Comparison of ENCODE assay signal across 8 mouse cellular contexts in genomic region chr19:53038435-53038938, GRCm38 (mm10). TPM values are rescaled to one million over a fixed set of nuclear protein-coding genes. Genes with fewer than 3 reads are reported as not detected.
DNase-seq lines count a peak whose midpoint lies in the region; TF ChIP-seq lines count a peak whose summit lies in the region.

No protein-coding gene starts in this region.

- peak overlapping the region; percentile 91 for H3K4me3 ChIP-seq in gastrocnemius, adult 2 months
- peak overlapping the region; percentile 97 for H3K4me3 ChIP-seq in megakaryocyte, embryonic 14.5 days (replicated peaks)

- intact Hi-C loops in gastrocnemius, adult 2 months (cut with DNase I) = loop anchor here (2.0 to 10.0 kb wide), 2 partner anchors 104 to 176 kb away; no protein-coding TSS in a partner anchor

- DNase-seq in WW6 (ENCODE audit: low read depth, low spot score) = peak; percentile 94
- DNase-seq in cerebellum, postnatal 4 days (ENCODE audit: low spot score in 2 of 2) = peak; percentile 92 to 97
- peak; percentile 99 for DNase-seq in gastrocnemius, adult 2 months
- DNase-seq in hindlimb bud, embryonic 11.5 days (ENCODE audit: extremely low spot score, low read depth, low spot score) = peak; percentile 93
- DNase-seq in left cerebral cortex, adult 8-10 months (ENCODE audit: low spot score in 2 of 2) = peak; percentile 96 to 98
- peak; percentile 98 to 99 for DNase-seq in right cerebral cortex, postnatal 10 days (ENCODE audit: low spot score in 2 of 2)
- peak; percentile 99 for DNase-seq in urinary bladder, postnatal 25 days (ENCODE audit: low spot score)

- H3K27me3 ChIP-seq in megakaryocyte, embryonic 14.5 days (replicated peaks) = no peaks in the 10 kb centered on the region

- H3K4me1 ChIP-seq in megakaryocyte, embryonic 14.5 days = peaks cover 67% of the 10 kb centered on the region

- H3K36me3 ChIP-seq in megakaryocyte, embryonic 14.5 days (replicated peaks; ENCODE audit: low read length) = peaks cover 26% of the 10 kb centered on the region

- no peaks in the 10 kb centered on the region for H3K9me3 ChIP-seq in megakaryocyte, embryonic 14.5 days

- no peak for TF ChIP-seq CTCF in gastrocnemius, adult 2 months (IDR thresholded peaks at IDR 0.05)

- peak overlapping the region; percentile 95 for H3K27ac ChIP-seq in gastrocnemius, adult 2 months

RNA-seq across cellular contexts. Expression of gene Xpnpep1, which starts 1.5 kb away (rescaled TPM):
- total RNA-seq in gastrocnemius, adult 2 months (2021) = 10 to 100 TPM; 41.9 to 48.9 TPM
- total RNA-seq in left cerebral cortex, adult 8-10 months (2022) = 10 to 100 TPM; 59.6 to 74.9 (median 68.6) TPM
- polyA plus RNA-seq in megakaryocyte, embryonic 14.5 days (2012; ENCODE audit: insufficient read depth, low replicate concordance) = 183 and 184 TPM in 2 replicates

Comparison
In these comparisons a context has a peak if more than half of its experiments do, and no peak if none do; other contexts are left out.
1. Peak in every context shown above with its lines: DNase-seq, H3K4me3 ChIP-seq and H3K27ac ChIP-seq.